Mouse (Mus musculus) neural tube, embryonic 14.5 days (tissue): ENCODE data around the gene Nup50. TPM values are rescaled to one million over a fixed set of nuclear protein-coding genes. Genes with fewer than 3 reads are reported as not detected.
A peak's percentile ranks its signal among the peaks of the same experiment; 100 is the strongest.
"Not testable (repeated sequence)": the region's sequence is repeated elsewhere in the genome, so short reads cannot be mapped to it uniquely, and the experiment has no call there.

ENCODE experiments used
- ATAC-seq: fragments of 200-750 bp; cut with Nextera tagmentation; 2 replicates; pipeline ENCODE4 v1.8.0; 2017; ENCODE audit warnings: low read depth, mild to moderate bottlenecking, moderate TSS enrichment, moderate library complexity
- H3K27ac ChIP-seq: fragments of 300-500 bp; sonication (generic); 2 replicates; pipeline ENCODE4 v1.5.1; 2014; ENCODE audit warnings: low read depth, mild to moderate bottlenecking, control low read depth, low read length, moderate library complexity, mixed read lengths
- H3K27me3 ChIP-seq: fragments of 300-500 bp; sonication (generic); 2 replicates; pipeline ENCODE4 v1.6.1; 2014; ENCODE audit warnings: low read length; ENCODE audit not compliant: control insufficient read depth, insufficient read depth
- H3K36me3 ChIP-seq: fragments of 300-500 bp; sonication (generic); 2 replicates; pipeline ENCODE4 v1.6.1; 2014; ENCODE audit warnings: low read length, mixed read lengths; ENCODE audit not compliant: control insufficient read depth, insufficient read depth
- H3K4me1 ChIP-seq: fragments of 300-500 bp; sonication (generic); 2 replicates; pipeline ENCODE4 v1.6.1; 2014; ENCODE audit warnings: low read length; ENCODE audit not compliant: control insufficient read depth, insufficient read depth
- H3K4me2 ChIP-seq: fragments of 300-500 bp; sonication (generic); 2 replicates; pipeline ENCODE4 v1.6.1; 2014; ENCODE audit warnings: mild to moderate bottlenecking, low read depth, low read length, control low read depth
- H3K4me3 ChIP-seq: fragments of 300-500 bp; sonication (generic); 2 replicates; pipeline ENCODE4 v1.5.1; 2014; ENCODE audit warnings: low read depth, low read length, control low read depth, mixed read lengths
- H3K9ac ChIP-seq: fragments of 300-500 bp; sonication (generic); replicated peaks from 2 replicates; pipeline ENCODE4 v1.6.1; 2014; ENCODE audit warnings: low read depth, mild to moderate bottlenecking, control low read depth, low read length, mixed read lengths
- H3K9me3 ChIP-seq: fragments of 300-500 bp; sonication (generic); 2 replicates; pipeline ENCODE4 v1.6.1; 2016; ENCODE audit warnings: low read length; ENCODE audit not compliant: control insufficient read depth
- WGBS: fragments of 180-500 bp; shearing (Covaris S2); extraction: QIAGEN DNeasy Blood & Tissue Kit; methylation state at CpG from one replicate; pipeline ENCODE4 v1.1.7; 2014; 5-methylcytosine and 5-hydroxymethylcytosine counted together
- polyA plus RNA-seq: library from polyadenylated mRNA; unstranded; fragments of >200 nt; fragmentation: Nextera tagmentation; extraction: Ambion mirVana; gene quantifications from 2 replicates; pipeline ENCODE4 v1.2.1, GENCODE M21; 2014

Gene Nup50
- polyA plus RNA-seq: 21.9 and 28.7 TPM in 2 replicates

- H3K4me1 ChIP-seq: peaks cover 23% of the 10 kb centered on the region
- under 1% methylated on average over 55 of the region's 60 CpGs for WGBS
Measured at GRCm38 (mm10) chr15:84922884-84923507, at the start of gene Nup50. TSS of gene Nup50 (plus strand) at chr15:84923411.

GRCm38 (mm10) chr15:84873867-84874266 is 49.3 kb upstream of the Nup50 start:
- WGBS: 74% methylated on average over 4 of the region's 4 CpGs
- no peak for ATAC-seq
- Histone ChIP-seq H3K9me3 (no peaks in the 10 kb centered on the region), H3K27ac (no peak overlapping the region), H3K4me1 (no peaks in the 10 kb centered on the region), H3K4me3 (no peak overlapping the region), H3K36me3 (no peaks in the 10 kb centered on the region), H3K9ac (no peak overlapping the region), H3K4me2 (no peak overlapping the region), H3K27me3 (no peaks in the 10 kb centered on the region)

More at GRCm38 (mm10) chr15:84922884-84923507, at the start of gene Nup50:
- Histone ChIP-seq H3K27me3 (no peaks in the 10 kb centered on the region), H3K27ac (peak within 1 kb of the TSS; percentile 93), H3K36me3 (peaks cover 8% of the 10 kb centered on the region; the same call in 1 of the 2 replicates), H3K4me2 (peak within 1 kb of the TSS; percentile 94), H3K4me3 (peak within 1 kb of the TSS; percentile 96), H3K9me3 (no peaks in the 10 kb centered on the region), H3K9ac (peak within 1 kb of the TSS; percentile 91)
- peak; percentile 91 for ATAC-seq

- no peak for ATAC-seq
- no peak overlapping the region for H3K4me2 ChIP-seq
- no peaks in the 10 kb centered on the region for H3K9me3 ChIP-seq
- no peaks in the 10 kb centered on the region for H3K36me3 ChIP-seq
- 85% methylated on average over 12 of the region's 12 CpGs for WGBS
- no peak overlapping the region for H3K27ac ChIP-seq
- H3K9ac ChIP-seq: no peak overlapping the region
- no peak overlapping the region for H3K4me3 ChIP-seq
- no peaks in the 10 kb centered on the region for H3K27me3 ChIP-seq
- H3K4me1 ChIP-seq: no peaks in the 10 kb centered on the region
Measured at GRCm38 (mm10) chr15:84877029-84877815, 46.0 kb upstream of the Nup50 start.

GRCm38 (mm10) chr15:84888066-84888465 is 35.1 kb upstream of the Nup50 start:
- no peak overlapping the region for H3K27ac ChIP-seq
- H3K27me3 ChIP-seq: no peaks in the 10 kb centered on the region
- H3K36me3 ChIP-seq: no peaks in the 10 kb centered on the region
- H3K9me3 ChIP-seq: no peaks in the 10 kb centered on the region
- WGBS: 58% methylated on average over 12 of the region's 12 CpGs
- no peak overlapping the region for H3K4me2 ChIP-seq
- H3K9ac ChIP-seq: no peak overlapping the region
- no peak overlapping the region for H3K4me3 ChIP-seq
- no peak for ATAC-seq
- H3K4me1 ChIP-seq: no peaks in the 10 kb centered on the region; the same call in 1 of the 2 replicates

- no peak overlapping the region for H3K9ac ChIP-seq
- H3K9me3 ChIP-seq: no peaks in the 10 kb centered on the region
- H3K36me3 ChIP-seq: no peaks in the 10 kb centered on the region
- H3K27me3 ChIP-seq: no peaks in the 10 kb centered on the region
- WGBS: 62% methylated on average over 3 of the region's 3 CpGs
- H3K4me2 ChIP-seq: no peak overlapping the region
- H3K4me3 ChIP-seq: no peak overlapping the region
- no peaks in the 10 kb centered on the region; the same call in 1 of the 2 replicates for H3K4me1 ChIP-seq
- no peak for ATAC-seq
- H3K27ac ChIP-seq: no peak overlapping the region
Measured at GRCm38 (mm10) chr15:84891246-84891645, 32.0 kb upstream of the Nup50 start.

GRCm38 (mm10) chr15:84891658-84892057 is 31.6 kb upstream of the Nup50 start:
- Histone ChIP-seq H3K4me3 (no peak overlapping the region), H3K9ac (no peak overlapping the region), H3K9me3 (no peaks in the 10 kb centered on the region), H3K4me2 (no peak overlapping the region), H3K4me1 (no peaks in the 10 kb centered on the region; the same call in 1 of the 2 replicates), H3K36me3 (no peaks in the 10 kb centered on the region), H3K27ac (no peak overlapping the region), H3K27me3 (no peaks in the 10 kb centered on the region)
- peak; percentile 44; the same call in 1 of the 2 replicates for ATAC-seq
- WGBS: 3% methylated on average over 3 of the region's 3 CpGs

GRCm38 (mm10) chr15:84896216-84896615 is 27.0 kb upstream of the Nup50 start:
- not testable (repeated sequence) for H3K27ac ChIP-seq, H3K9me3 ChIP-seq, H3K4me3 ChIP-seq, H3K4me1 ChIP-seq, H3K9ac ChIP-seq, ATAC-seq, H3K4me2 ChIP-seq, H3K27me3 ChIP-seq, H3K36me3 ChIP-seq
- 81% methylated on average over 10 of the region's 10 CpGs for WGBS

- Histone ChIP-seq H3K9ac (no peak overlapping the region), H3K4me1 (peaks cover 5% of the 10 kb centered on the region), H3K27ac (no peak overlapping the region), H3K9me3 (no peaks in the 10 kb centered on the region), H3K4me2 (no peak overlapping the region), H3K4me3 (no peak overlapping the region), H3K36me3 (no peaks in the 10 kb centered on the region), H3K27me3 (no peaks in the 10 kb centered on the region)
- ATAC-seq: no peak
- WGBS: 91% methylated on average over 1 of the region's 1 CpGs
Measured at GRCm38 (mm10) chr15:84896664-84897063, 26.5 kb upstream of the Nup50 start.

- Histone ChIP-seq H3K9ac (no peak overlapping the region), H3K4me1 (peaks cover 5% of the 10 kb centered on the region), H3K27me3 (no peaks in the 10 kb centered on the region), H3K27ac (peak overlapping the region; percentile 44), H3K4me2 (peak overlapping the region; percentile 26; the same call in 1 of the 2 replicates), H3K9me3 (no peaks in the 10 kb centered on the region), H3K36me3 (no peaks in the 10 kb centered on the region), H3K4me3 (no peak overlapping the region)
- 15% methylated on average over 7 of the region's 7 CpGs for WGBS
- peak; percentile 84 for ATAC-seq
Measured at GRCm38 (mm10) chr15:84898077-84898476, 25.1 kb upstream of the Nup50 start.
